In the genomic region with DNA sequence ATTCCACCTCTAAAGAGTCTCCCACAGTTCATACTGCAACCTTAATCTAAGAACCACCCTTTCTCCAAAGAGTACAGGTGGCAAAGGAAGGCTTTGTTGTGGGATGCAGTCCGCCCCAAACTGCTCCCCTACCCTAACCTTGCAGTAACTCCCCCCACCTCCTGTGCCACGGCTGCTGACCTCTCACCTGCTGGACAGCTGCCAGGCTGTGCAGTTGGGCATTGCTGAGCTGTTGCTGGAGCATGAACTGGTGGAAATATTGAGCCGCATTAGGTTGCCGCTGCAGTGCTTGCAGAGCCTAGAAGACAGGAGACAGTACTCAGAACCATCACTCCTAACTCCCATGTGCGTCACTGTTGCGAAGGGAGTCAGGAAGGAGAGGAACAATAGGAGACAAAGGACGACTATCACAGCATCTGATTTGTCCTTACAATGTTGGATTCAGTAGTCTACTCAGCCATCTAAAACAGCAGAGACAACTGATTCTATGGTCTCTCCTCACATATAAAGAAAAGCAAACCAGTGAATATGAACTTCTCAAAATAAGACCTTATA, we compare ENCODE assay signal across 25 mouse cellular contexts. TPM values are rescaled to one million over a fixed set of nuclear protein-coding genes. Genes with fewer than 3 reads are reported as not detected.
DNase-seq lines count a peak whose midpoint lies in the region; ATAC-seq and TF ChIP-seq lines count a peak whose summit lies in the region.
"Had no signal": no experiment of that assay in that cellular context is flagged by ENCODE, and none has a peak within 500 bp of the region (broad histone marks: within the 10 kb centered on the region; RNA-seq: fewer than 3 reads in every experiment).

No protein-coding gene starts in this region.

- TF ChIP-seq CTCF in kidney, adult 2 months (conservative IDR thresholded peaks at IDR 0.05; ENCODE audit: insufficient read depth, insufficient read length, low read depth, low read length) = no peak
- TF ChIP-seq CTCF in intestine, postnatal 0 days (IDR thresholded peaks at IDR 0.05; ENCODE audit: low read depth) = no peak

- no peak overlapping the region for H3K27ac ChIP-seq in kidney, adult 2 months (ENCODE audit: insufficient read depth, low read depth, low read length)
- H3K27ac ChIP-seq in kidney, embryonic 15.5 days = no peak overlapping the region
- no peak overlapping the region for H3K27ac ChIP-seq in intestine, postnatal 0 days (ENCODE audit: low read depth, low read length)
- H3K27ac ChIP-seq: forebrain, embryonic 10.5 days; heart, embryonic 10.5 days; hindbrain, embryonic 14.5 days; limb, embryonic 13.5 days; liver, embryonic 14.5 days; macrophage had no signal

- peak; percentile 47 for DNase-seq in kidney, adult 2 months
- peak; percentile 68 for DNase-seq in brain, adult 2 months (ENCODE audit: low read depth, low spot score)
- no peak for DNase-seq in yolk sac, embryonic 10.5 days (ENCODE audit: low spot score)
- DNase-seq: adrenal gland, postnatal 14 days; B cell, adult 2 months; cerebellum, adult 11-12 months; forebrain, postnatal 0 days; midbrain, embryonic 14.5 days; thymus, postnatal 25 days had no signal

- no peaks in the 10 kb centered on the region for H3K9me3 ChIP-seq in kidney, embryonic 15.5 days (replicated peaks)
- H3K9me3 ChIP-seq in megakaryocyte, embryonic 14.5 days = no peaks in the 10 kb centered on the region
- no peaks in the 10 kb centered on the region for H3K9me3 ChIP-seq in intestine, postnatal 0 days (ENCODE audit: control insufficient read depth)
- H3K9me3 ChIP-seq: forebrain, embryonic 10.5 days; heart, embryonic 10.5 days; limb, embryonic 13.5 days had no signal

- no peak overlapping the region for H3K9ac ChIP-seq in kidney, embryonic 15.5 days
- no peak overlapping the region for H3K9ac ChIP-seq in intestine, postnatal 0 days (ENCODE audit: low read depth, low read length)
- H3K9ac ChIP-seq: forebrain, postnatal 0 days; hindbrain, embryonic 14.5 days; limb, embryonic 13.5 days; liver, embryonic 14.5 days had no signal

- no peak for TF ChIP-seq POLR2A in kidney, adult 2 months (IDR thresholded peaks at IDR 0.05; ENCODE audit: low read depth, low read length)

- no peak overlapping the region for H3K4me2 ChIP-seq in kidney, embryonic 15.5 days
- H3K4me2 ChIP-seq in intestine, postnatal 0 days (replicated peaks; ENCODE audit: low read depth) = no peak overlapping the region
- H3K4me2 ChIP-seq: hindbrain, embryonic 14.5 days; limb, embryonic 13.5 days had no signal

- H3K27me3 ChIP-seq in kidney, adult 2 months (replicated peaks; ENCODE audit: control insufficient read depth, insufficient read depth, low read length) = no peaks in the 10 kb centered on the region
- no peaks in the 10 kb centered on the region for H3K27me3 ChIP-seq in kidney, embryonic 15.5 days
- no peaks in the 10 kb centered on the region for H3K27me3 ChIP-seq in megakaryocyte, embryonic 14.5 days (replicated peaks)
- no peaks in the 10 kb centered on the region for H3K27me3 ChIP-seq in intestine, postnatal 0 days (replicated peaks; ENCODE audit: control insufficient read depth, insufficient read depth, low read length)
- H3K27me3 ChIP-seq: limb, embryonic 13.5 days; Patski had no signal

- ATAC-seq in kidney, embryonic 15.5 days (replicated peaks; ENCODE audit: low FRiP score) = no peak
- no peak for ATAC-seq in megakaryocyte, adult 5-6 weeks (ENCODE audit: poor library complexity, severe bottlenecking)
- ATAC-seq in intestine, postnatal 0 days = no peak
- ATAC-seq: forebrain, postnatal 0 days; Patski had no signal

- peaks cover 10% of the 10 kb centered on the region; the same call in 1 of the 2 replicates for H3K4me1 ChIP-seq in kidney, adult 2 months (ENCODE audit: control insufficient read depth, insufficient read depth, low read length)
- peaks cover 14% of the 10 kb centered on the region for H3K4me1 ChIP-seq in kidney, embryonic 15.5 days
- peaks cover 11% of the 10 kb centered on the region for H3K4me1 ChIP-seq in megakaryocyte, embryonic 14.5 days
- no peaks in the 10 kb centered on the region for H3K4me1 ChIP-seq in intestine, postnatal 0 days (replicated peaks; ENCODE audit: control insufficient read depth, insufficient read depth, low read length)

- no peak overlapping the region for H3K4me3 ChIP-seq in kidney, adult 2 months (ENCODE audit: insufficient read depth, low read depth, low read length)
- no peak overlapping the region for H3K4me3 ChIP-seq in kidney, embryonic 15.5 days (replicated peaks)
- peak overlapping the region; percentile 21 for H3K4me3 ChIP-seq in megakaryocyte, embryonic 14.5 days (replicated peaks)
- H3K4me3 ChIP-seq in intestine, postnatal 0 days (ENCODE audit: low read depth, low read length) = no peak overlapping the region
- H3K4me3 ChIP-seq: forebrain, embryonic 10.5 days; heart, embryonic 10.5 days; limb, embryonic 13.5 days had no signal

- peaks cover 2% of the 10 kb centered on the region; the same call in 1 of the 2 replicates for H3K36me3 ChIP-seq in kidney, adult 2 months (ENCODE audit: control insufficient read depth, insufficient read depth, low read length)
- peaks cover 66% of the 10 kb centered on the region for H3K36me3 ChIP-seq in kidney, embryonic 15.5 days
- peaks cover 49% of the 10 kb centered on the region for H3K36me3 ChIP-seq in megakaryocyte, embryonic 14.5 days (replicated peaks; ENCODE audit: low read length)
- peaks cover 15% of the 10 kb centered on the region for H3K36me3 ChIP-seq in intestine, postnatal 0 days (ENCODE audit: control insufficient read depth, insufficient read depth)

- 53% methylated on average over 7 of the region's 7 CpGs for WGBS in kidney, adult 2 months
- WGBS in kidney, embryonic 15.5 days = 75% methylated on average over 7 of the region's 7 CpGs
- WGBS in intestine, postnatal 0 days = 86% methylated on average over 7 of the region's 7 CpGs

RNA-seq across cellular contexts. Expression of a gene that starts 5.5 kb away (rescaled TPM):
- polyA plus RNA-seq in kidney, adult 2 months (2012; rRNA removed) = 27.4 and 39.1 TPM in 2 replicates
- 18.1 and 21.1 TPM in 2 replicates for polyA plus RNA-seq in kidney, embryonic 15.5 days (2015; fragmentation: Nextera tagmentation; extraction: Ambion mirVana)
- 2.8 and 35.8 TPM in 2 replicates for polyA plus RNA-seq in megakaryocyte, embryonic 14.5 days (2012; ENCODE audit: insufficient read depth, low replicate concordance)
- total RNA-seq in megakaryocyte, adult 5-6 weeks (2015) = 5.0 and 13.3 TPM in 2 replicates
- total RNA-seq in megakaryocyte, adult 5-6 weeks (2017) = 3.3 and 3.6 TPM in 2 replicates
- 3.3 and 3.5 TPM in 2 replicates for polyA plus RNA-seq in intestine, postnatal 0 days (2015; fragmentation: Nextera tagmentation; extraction: Ambion mirVana)

RNA-seq across cellular contexts. Expression of a gene that starts 26.3 kb away (rescaled TPM):
- polyA plus RNA-seq in kidney, adult 2 months (2012; rRNA removed) = 94.4 and 107 TPM in 2 replicates
- 113 and 116 TPM in 2 replicates for polyA plus RNA-seq in kidney, embryonic 15.5 days (2015; fragmentation: Nextera tagmentation; extraction: Ambion mirVana)
- 3.6 and 13.0 TPM in 2 replicates for polyA plus RNA-seq in megakaryocyte, embryonic 14.5 days (2012; ENCODE audit: insufficient read depth, low replicate concordance)
- 158 and 160 TPM in 2 replicates for total RNA-seq in megakaryocyte, adult 5-6 weeks (2015)
- 329 and 358 TPM in 2 replicates for total RNA-seq in megakaryocyte, adult 5-6 weeks (2017)
- polyA plus RNA-seq in intestine, postnatal 0 days (2015; fragmentation: Nextera tagmentation; extraction: Ambion mirVana) = 91.7 and 92.2 TPM in 2 replicates

RNA-seq across cellular contexts. Expression of a gene that starts 52.2 kb away (rescaled TPM):
- polyA plus RNA-seq in kidney, adult 2 months (2012; rRNA removed) = 0.08 TPM in 1 of 2 replicates, not detected in the other
- polyA plus RNA-seq in kidney, embryonic 15.5 days (2015; fragmentation: Nextera tagmentation; extraction: Ambion mirVana) = not detected in 2 replicates
- not detected in 2 replicates for polyA plus RNA-seq in megakaryocyte, embryonic 14.5 days (2012; ENCODE audit: insufficient read depth, low replicate concordance)
- total RNA-seq in megakaryocyte, adult 5-6 weeks (2015) = 0.56 and 0.64 TPM in 2 replicates
- 0.44 and 0.65 TPM in 2 replicates for total RNA-seq in megakaryocyte, adult 5-6 weeks (2017)
- polyA plus RNA-seq in intestine, postnatal 0 days (2015; fragmentation: Nextera tagmentation; extraction: Ambion mirVana) = 0.08 TPM in 1 of 2 replicates, not detected in the other
- total RNA-seq: adrenal gland, postnatal 14 days; gastrocnemius, adult 18-20 months; gastrocnemius, postnatal 4 days had no signal
- polyA plus RNA-seq: forebrain, embryonic 10.5 days; heart, embryonic 10.5 days; heart, postnatal 0 days; intestine, embryonic 14.5 days; liver, embryonic 14.5 days; lung, embryonic 16.5 days; macrophage; Patski had no signal
